Mouse (Mus musculus): ENCODE data around the gene Irf2bp1. TPM values are rescaled to one million over a fixed set of nuclear protein-coding genes. Genes with fewer than 3 reads are reported as not detected.

Gene Irf2bp1
- total RNA-seq, 1 experiment: 15.9 TPM

- TF ChIP-seq HCFC1 (IDR thresholded peaks at IDR 0.05; ENCODE audit: borderline replicate concordance, insufficient read depth, low read length) (no peak), ZC3H11A (IDR thresholded peaks at IDR 0.05; ENCODE audit: borderline replicate concordance, low read depth, low read length) (no peak), CHD2 (IDR thresholded peaks at IDR 0.05; ENCODE audit: low read depth, low read length) (no peak), ZNF384 (IDR thresholded peaks at IDR 0.05; ENCODE audit: low read depth, low read length) (no peak), MAFK (IDR thresholded peaks at IDR 0.05; ENCODE audit: insufficient read depth, low read depth, low read length) (no peak)
- H3K9ac ChIP-seq (ENCODE audit: insufficient read depth, low read depth, low read length, poor library complexity, severe bottlenecking): no peak overlapping the region
- H3K36me3 ChIP-seq (ENCODE audit: control insufficient read depth, insufficient read depth, low read length, poor library complexity, severe bottlenecking): peaks cover 81% of the 10 kb centered on the region
- no peak for DNase-seq (ENCODE audit: low read depth, low spot score)
- no peaks in the 10 kb centered on the region for H3K4me1 ChIP-seq (ENCODE audit: control insufficient read depth in 2 of 2, insufficient read depth in 2 of 2, low read length in 2 of 2, poor library complexity in 1 of 2)
- in situ Hi-C loops (cut with MboI; ENCODE audit: low sequenced_read_pairs in 2 of 2, unreplicated experiment in 2 of 2): no loop called here
- no peaks in the 10 kb centered on the region for H3K9me3 ChIP-seq (ENCODE audit: control insufficient read depth, insufficient read depth, low read depth, low read length)
- no peak overlapping the region for H3K27ac ChIP-seq (ENCODE audit: insufficient read depth, low read depth, low read length, poor library complexity, severe bottlenecking)
- no peak overlapping the region for H3K4me3 ChIP-seq (ENCODE audit: insufficient read depth in 1 of 2, low read depth in 1 of 2, low read length in 2 of 2, poor library complexity in 1 of 2, severe bottlenecking in 1 of 2)
Observed at GRCm38 (mm10) chr7:19046286-19047069, 42.6 kb downstream of the Irf2bp1 start.

- Histone ChIP-seq H3K9me3 (ENCODE audit: control insufficient read depth, insufficient read depth, low read depth, low read length) (no peaks in the 10 kb centered on the region), H3K9ac (ENCODE audit: insufficient read depth, low read depth, low read length, poor library complexity, severe bottlenecking) (no peak overlapping the region), H3K4me1 (ENCODE audit: control insufficient read depth in 2 of 2, insufficient read depth in 2 of 2, low read length in 2 of 2, poor library complexity in 1 of 2) (peaks cover 0 to under 1% of the 10 kb centered on the region in 2 experiments; a peak in 1 of 4 replicates), H3K36me3 (ENCODE audit: control insufficient read depth, insufficient read depth, low read length, poor library complexity, severe bottlenecking) (peaks cover 74% of the 10 kb centered on the region), H3K4me3 (ENCODE audit: insufficient read depth in 1 of 2, low read depth in 1 of 2, low read length in 2 of 2, poor library complexity in 1 of 2, severe bottlenecking in 1 of 2) (no peak overlapping the region), H3K27ac (ENCODE audit: insufficient read depth, low read depth, low read length, poor library complexity, severe bottlenecking) (no peak overlapping the region)
- no peak for TF ChIP-seq HCFC1 (IDR thresholded peaks at IDR 0.05; ENCODE audit: borderline replicate concordance, insufficient read depth, low read length)
- no peak for DNase-seq (ENCODE audit: low read depth, low spot score)
- in situ Hi-C loops (cut with MboI; ENCODE audit: low sequenced_read_pairs in 2 of 2, unreplicated experiment in 2 of 2): no loop called here
Observed at GRCm38 (mm10) chr7:19048006-19048527, 44.2 kb downstream of the Irf2bp1 start.

DNA sequence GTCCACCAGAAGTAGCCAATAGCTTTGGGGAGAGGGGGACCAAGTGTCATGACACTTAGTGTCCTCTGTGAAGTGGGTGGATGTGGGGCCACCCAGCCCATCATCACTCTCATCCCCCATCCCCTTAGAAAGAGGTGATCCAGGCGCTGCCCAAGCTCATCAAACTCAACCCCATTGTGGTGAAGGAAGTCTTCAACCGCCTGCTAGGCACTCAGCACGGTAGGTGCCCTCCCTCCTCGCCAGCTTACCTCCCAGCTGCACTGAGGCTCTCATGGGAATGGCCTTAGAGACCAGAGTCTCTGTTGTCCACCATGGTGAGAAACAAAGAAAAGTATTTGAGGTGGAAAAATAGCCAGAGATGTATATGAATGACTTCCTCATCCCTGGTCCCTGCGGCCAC lies 45.4 kb downstream of the Irf2bp1 start:
- in situ Hi-C loops (cut with MboI; ENCODE audit: low sequenced_read_pairs in 2 of 2, unreplicated experiment in 2 of 2): no loop called here
- peaks cover 71% of the 10 kb centered on the region for H3K36me3 ChIP-seq (ENCODE audit: control insufficient read depth, insufficient read depth, low read length, poor library complexity, severe bottlenecking)
- TF ChIP-seq ZC3H11A (IDR thresholded peaks at IDR 0.05; ENCODE audit: borderline replicate concordance, low read depth, low read length) (no peak), HCFC1 (IDR thresholded peaks at IDR 0.05; ENCODE audit: borderline replicate concordance, insufficient read depth, low read length) (no peak), CHD2 (IDR thresholded peaks at IDR 0.05; ENCODE audit: low read depth, low read length) (no peak), ZNF384 (IDR thresholded peaks at IDR 0.05; ENCODE audit: low read depth, low read length) (no peak), MAFK (IDR thresholded peaks at IDR 0.05; ENCODE audit: insufficient read depth, low read depth, low read length) (no peak)
- no peak for DNase-seq (ENCODE audit: low read depth, low spot score)
- no peak overlapping the region for H3K27ac ChIP-seq (ENCODE audit: insufficient read depth, low read depth, low read length, poor library complexity, severe bottlenecking)
- H3K4me1 ChIP-seq (ENCODE audit: control insufficient read depth in 2 of 2, insufficient read depth in 2 of 2, low read length in 2 of 2, poor library complexity in 1 of 2): peaks cover 0 to 6% of the 10 kb centered on the region in 2 experiments; a peak in 1 of 4 replicates
- no peak overlapping the region for H3K4me3 ChIP-seq (ENCODE audit: insufficient read depth in 1 of 2, low read depth in 1 of 2, low read length in 2 of 2, poor library complexity in 1 of 2, severe bottlenecking in 1 of 2)
- H3K9ac ChIP-seq (ENCODE audit: insufficient read depth, low read depth, low read length, poor library complexity, severe bottlenecking): no peak overlapping the region
- no peaks in the 10 kb centered on the region for H3K9me3 ChIP-seq (ENCODE audit: control insufficient read depth, insufficient read depth, low read depth, low read length)

DNA sequence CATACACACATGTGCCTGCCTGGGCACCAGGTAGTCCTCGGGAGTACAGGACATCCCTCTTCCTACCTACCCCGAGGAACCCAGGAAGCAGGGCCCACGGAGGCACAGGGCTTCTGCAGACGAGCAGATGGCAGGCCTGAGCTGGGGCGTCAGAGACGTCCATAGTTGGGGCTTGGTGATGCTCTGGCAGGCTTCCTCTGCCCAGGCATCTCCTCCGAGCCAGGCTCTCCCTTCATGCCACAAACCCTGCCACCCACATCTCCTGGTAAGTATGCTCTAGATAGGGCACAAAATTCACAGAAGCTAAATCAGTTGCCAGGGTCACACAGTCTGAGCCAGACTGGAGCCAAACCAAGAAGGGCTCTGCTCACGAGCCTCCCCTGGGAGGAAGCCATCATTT lies 46.3 kb downstream of the Irf2bp1 start:
- no peak for DNase-seq (ENCODE audit: low read depth, low spot score)
- Histone ChIP-seq H3K9me3 (ENCODE audit: control insufficient read depth, insufficient read depth, low read depth, low read length) (no peaks in the 10 kb centered on the region), H3K36me3 (ENCODE audit: control insufficient read depth, insufficient read depth, low read length, poor library complexity, severe bottlenecking) (peaks cover 65% of the 10 kb centered on the region), H3K27ac (ENCODE audit: insufficient read depth, low read depth, low read length, poor library complexity, severe bottlenecking) (no peak overlapping the region), H3K9ac (ENCODE audit: insufficient read depth, low read depth, low read length, poor library complexity, severe bottlenecking) (no peak overlapping the region), H3K4me3 (ENCODE audit: insufficient read depth in 1 of 2, low read depth in 1 of 2, low read length in 2 of 2, poor library complexity in 1 of 2, severe bottlenecking in 1 of 2) (no peak overlapping the region), H3K4me1 (ENCODE audit: control insufficient read depth in 2 of 2, insufficient read depth in 2 of 2, low read length in 2 of 2, poor library complexity in 1 of 2) (peaks cover 0 to 8% of the 10 kb centered on the region in 2 experiments; a peak in 1 of 4 replicates)
- TF ChIP-seq MAFK (IDR thresholded peaks at IDR 0.05; ENCODE audit: insufficient read depth, low read depth, low read length): no peak
- TF ChIP-seq HCFC1 (IDR thresholded peaks at IDR 0.05; ENCODE audit: borderline replicate concordance, insufficient read depth, low read length): no peak
- TF ChIP-seq CHD2 (IDR thresholded peaks at IDR 0.05; ENCODE audit: low read depth, low read length): no peak
- TF ChIP-seq ZC3H11A (IDR thresholded peaks at IDR 0.05; ENCODE audit: borderline replicate concordance, low read depth, low read length): no peak
- no peak for TF ChIP-seq ZNF384 (IDR thresholded peaks at IDR 0.05; ENCODE audit: low read depth, low read length)
- in situ Hi-C loops (cut with MboI; ENCODE audit: low sequenced_read_pairs in 2 of 2, unreplicated experiment in 2 of 2): no loop called here
